Mouse (Mus musculus): ENCODE data around the gene Fosl1.

The Fosl1 gene

GRCm38 (mm10) chr19:5424782-5425741 is 22.3 kb upstream of the Fosl1 start, which contains the start of the genes Drap1 and AI837181:
Gene Drap1, minus strand, starts transcription at chr19:5424979.
Gene AI837181, plus strand, starts transcription at chr19:5425144.
- peak; percentile 99 for DNase-seq (ENCODE audit: extremely low spot score)

GRCm38 (mm10) chr19:5425906-5426565 is 21.3 kb upstream of the Fosl1 start:
- no peak for DNase-seq (ENCODE audit: extremely low spot score)

DNA sequence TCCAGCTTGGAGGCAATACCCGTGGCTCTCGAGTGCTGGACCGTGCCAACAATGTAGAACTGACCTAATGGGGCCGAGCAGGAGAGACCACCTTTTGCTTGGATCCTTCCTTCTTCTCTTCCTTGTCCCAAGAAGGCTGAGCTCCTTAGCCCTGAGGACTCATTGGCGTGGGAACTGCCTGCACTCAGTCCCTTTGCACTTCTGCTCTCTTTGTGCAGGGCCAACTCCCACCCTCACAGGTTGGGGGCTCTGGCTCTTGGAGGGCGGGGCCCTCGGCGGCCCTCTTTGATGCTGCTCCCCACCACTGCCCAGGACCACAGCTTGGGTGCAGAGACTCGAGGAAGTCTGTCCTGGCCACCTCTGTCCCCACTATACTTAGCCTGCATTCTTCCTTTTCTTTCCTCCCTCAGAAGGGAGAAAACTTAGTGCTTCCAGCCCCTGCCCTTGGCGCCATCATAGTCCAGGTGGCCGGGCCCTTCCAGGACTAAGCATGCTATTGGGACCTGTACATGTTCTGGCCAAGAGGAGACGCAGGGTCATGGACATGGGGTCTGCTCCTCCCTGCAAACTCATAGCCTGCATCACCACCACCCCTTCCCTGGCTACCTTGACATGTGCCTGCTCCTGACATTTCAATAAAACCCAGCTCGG is 20.6 kb upstream of the Fosl1 start:
- DNase-seq (ENCODE audit: extremely low spot score), result no peak

- no peak for DNase-seq (ENCODE audit: extremely low spot score)
These were observed 19.3 kb upstream of the Fosl1 start for GRCm38 (mm10) chr19:5428083-5428482.

- no peak for DNase-seq (ENCODE audit: extremely low spot score)
These were observed 18.1 kb upstream of the Fosl1 start for GRCm38 (mm10) chr19:5429219-5429618.

GRCm38 (mm10) chr19:5429806-5430205 is 17.5 kb upstream of the Fosl1 start:
- no peak for DNase-seq (ENCODE audit: extremely low spot score)

- DNase-seq (ENCODE audit: extremely low spot score), result no peak
These were observed 16.9 kb upstream of the Fosl1 start for GRCm38 (mm10) chr19:5430408-5430807.

DNA sequence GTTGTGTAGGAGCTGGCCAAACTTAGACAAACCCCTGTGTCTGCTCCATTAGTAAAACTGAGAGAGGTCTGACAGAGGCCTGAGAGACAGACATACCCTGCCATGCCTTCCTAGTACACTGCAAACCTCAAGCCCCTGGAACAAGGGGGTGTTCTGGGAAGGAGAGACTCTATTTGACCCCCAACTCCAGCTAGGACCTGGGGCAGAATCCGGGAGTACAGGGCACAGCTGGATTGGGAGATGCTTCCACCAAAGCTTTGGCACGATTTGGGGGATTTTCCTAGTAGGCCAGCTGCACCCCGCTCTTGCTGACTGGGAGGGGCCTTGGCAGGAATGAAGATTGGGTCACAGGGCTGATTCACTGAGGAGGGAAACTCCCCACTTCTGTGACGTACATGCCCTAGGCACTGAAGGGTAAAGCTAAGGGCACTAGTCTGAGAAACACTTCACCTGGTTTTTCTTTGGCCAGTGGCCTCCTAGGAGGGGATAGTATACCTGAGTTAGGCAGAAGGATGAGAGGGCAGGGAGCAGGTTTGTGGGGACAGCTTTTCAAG is 15.4 kb upstream of the Fosl1 start:
- DNase-seq (ENCODE audit: extremely low spot score), result no peak

GRCm38 (mm10) chr19:5432992-5433852 is 14.1 kb upstream of the Fosl1 start:
- DNase-seq (ENCODE audit: extremely low spot score), result peak; percentile 52

GRCm38 (mm10) chr19:5433951-5434350 is 13.4 kb upstream of the Fosl1 start:
- DNase-seq (ENCODE audit: extremely low spot score), result no peak

DNA sequence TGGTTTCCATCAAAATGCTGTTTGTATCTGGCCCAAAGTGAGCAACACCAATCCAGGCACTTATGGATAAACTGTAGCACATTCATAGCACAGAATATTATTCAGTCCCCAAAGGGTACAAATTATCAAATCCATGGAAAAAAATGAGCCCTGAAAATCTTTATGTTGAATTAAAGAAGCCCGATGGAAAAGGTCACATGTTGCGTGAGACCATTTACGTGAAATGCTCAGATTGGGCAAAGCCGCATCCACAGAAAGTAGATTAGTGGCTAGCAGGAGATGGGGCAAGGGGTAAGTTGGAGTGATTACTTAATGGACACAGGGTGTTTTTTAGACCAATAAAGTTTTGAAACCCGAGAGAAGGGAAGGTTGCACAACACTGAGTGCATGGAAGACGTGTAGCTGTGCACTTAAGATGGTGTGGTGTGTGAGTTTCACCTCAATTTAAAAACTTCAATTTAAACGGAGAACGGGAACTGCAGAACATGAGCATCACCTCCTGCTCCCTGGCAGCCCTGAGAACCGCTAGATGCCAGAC is 2.9 kb upstream of the Fosl1 start:
- DNase-seq (ENCODE audit: extremely low spot score), result no peak

DNA sequence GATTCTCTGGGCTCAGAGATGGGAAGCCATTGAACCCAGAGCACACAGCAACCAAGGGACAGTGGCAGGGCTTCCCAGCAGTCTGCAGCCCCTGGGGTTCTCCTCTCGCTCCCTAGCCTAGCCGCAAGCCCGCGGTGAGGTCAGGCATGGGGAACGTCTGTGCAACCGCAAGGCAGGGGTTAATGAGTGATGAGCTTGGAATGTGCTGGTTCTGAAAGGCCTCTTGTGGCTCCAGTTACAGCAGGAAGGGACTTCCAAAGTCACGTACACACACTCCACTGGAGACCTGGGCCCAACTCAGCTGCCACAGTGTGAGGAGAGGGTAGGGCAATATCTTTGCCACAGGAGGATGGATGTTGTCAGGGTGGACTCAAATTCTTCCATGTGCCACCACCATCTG is 2.4 kb upstream of the Fosl1 start:
- no peak for DNase-seq (ENCODE audit: extremely low spot score)

- DNase-seq (ENCODE audit: extremely low spot score), result no peak
These were observed 1.6 kb upstream of the Fosl1 start for GRCm38 (mm10) chr19:5445747-5446146.

- DNase-seq (ENCODE audit: extremely low spot score), result no peak
These were observed 1.2 kb downstream of the Fosl1 start for GRCm38 (mm10) chr19:5448354-5449150.

GRCm38 (mm10) chr19:5449673-5450072 is 2.3 kb downstream of the Fosl1 start:
- DNase-seq (ENCODE audit: extremely low spot score), result no peak

DNA sequence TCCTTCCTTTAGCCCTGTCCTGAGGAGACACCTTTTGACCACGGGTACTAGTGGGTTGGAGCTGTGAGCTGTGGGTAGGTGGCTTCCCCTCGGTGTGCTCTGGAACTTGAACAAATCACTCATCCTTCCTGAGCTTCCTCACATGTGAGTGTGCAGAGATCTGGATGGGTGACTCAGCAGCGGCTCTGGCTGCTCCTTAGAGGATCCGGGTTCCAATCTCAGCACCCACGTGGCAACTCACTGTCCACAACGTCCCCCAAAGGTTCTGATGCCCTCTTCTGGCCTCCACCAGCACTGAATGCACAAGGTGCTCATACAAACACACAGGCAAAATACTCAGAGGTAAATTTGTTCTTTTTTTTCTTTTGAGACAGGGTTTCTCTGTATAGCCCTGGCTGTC is 4.4 kb downstream of the Fosl1 start:
- no peak for DNase-seq (ENCODE audit: extremely low spot score)

- no peak for DNase-seq (ENCODE audit: extremely low spot score)
These were observed 7.7 kb downstream of the Fosl1 start for GRCm38 (mm10) chr19:5455037-5455436.

GRCm38 (mm10) chr19:5455568-5455967 is 8.2 kb downstream of the Fosl1 start:
- DNase-seq (ENCODE audit: extremely low spot score), result no peak

GRCm38 (mm10) chr19:5456241-5456921 is 9.0 kb downstream of the Fosl1 start:
- peak; percentile 29 for DNase-seq (ENCODE audit: extremely low spot score)
